Mouse (Mus musculus) testis, adult 2 months (tissue): Measurements from ENCODE around the gene Inpp5f.

Experiments used
- CTCF ChIP-seq: fragments of 200-500 bp; IDR thresholded peaks from 2 replicates; pipeline ENCODE4 v1.5.1; 2012; ENCODE audit warnings: low read depth, mild to moderate bottlenecking, inconsistent platforms, low read length, moderate library complexity; ENCODE audit not compliant: control insufficient read depth, insufficient read depth, insufficient replicate concordance
- POLR2A ChIP-seq: fragments of 200-500 bp; IDR thresholded peaks from 2 replicates; pipeline ENCODE4 v1.6.1; 2012; ENCODE audit warnings: low read depth, mild to moderate bottlenecking, inconsistent platforms, low read length, moderate library complexity; ENCODE audit not compliant: control insufficient read depth

- TF ChIP-seq CTCF = no peak
- TF ChIP-seq POLR2A = no peak
Observed at GRCm38 (mm10) chr7:128610490-128610889, 638 bp upstream of the Inpp5f start.
